Mouse (Mus musculus): ENCODE data around the gene Oat.

The Oat gene

GRCm38 (mm10) chr7:132541566-132541965, 34.6 kb downstream of the Oat start:
- DNase-seq (ENCODE audit: low spot score), result no peak

GRCm38 (mm10) chr7:132540597-132540996, 35.6 kb downstream of the Oat start:
- no peak for DNase-seq (ENCODE audit: low spot score)

GRCm38 (mm10) chr7:132529206-132529605, 47.0 kb downstream of the Oat start:
- no peak for DNase-seq (ENCODE audit: low spot score)

GRCm38 (mm10) chr7:132513419-132513982, 62.7 kb downstream of the Oat start:
- DNase-seq (ENCODE audit: low spot score), result no peak

GRCm38 (mm10) chr7:132509110-132509509, 67.1 kb downstream of the Oat start:
- no peak for DNase-seq (ENCODE audit: low spot score)

Measured in urinary bladder, postnatal 25 days (tissue).